Mouse (Mus musculus): ENCODE data around the gene Mybbp1a.

Gene Mybbp1a

GRCm38 (mm10) chr11:72478228-72478627 is 37.1 kb downstream of the Mybbp1a start:
- DNase-seq (ENCODE audit: low read depth, low spot score) = no peak

GRCm38 (mm10) chr11:72479499-72479898 is 38.3 kb downstream of the Mybbp1a start:
- DNase-seq (ENCODE audit: low read depth, low spot score) = no peak

GRCm38 (mm10) chr11:72481313-72481712 is 40.2 kb downstream of the Mybbp1a start:
- DNase-seq (ENCODE audit: low read depth, low spot score) = no peak

GRCm38 (mm10) chr11:72481952-72482351 is 40.8 kb downstream of the Mybbp1a start:
- DNase-seq (ENCODE audit: low read depth, low spot score) = no peak

- no peak for DNase-seq (ENCODE audit: low read depth, low spot score)
These were observed 43.4 kb downstream of the Mybbp1a start for GRCm38 (mm10) chr11:72484549-72484948.

- no peak for DNase-seq (ENCODE audit: low read depth, low spot score)
These were observed 44.0 kb downstream of the Mybbp1a start for GRCm38 (mm10) chr11:72485157-72485556.

- DNase-seq (ENCODE audit: low read depth, low spot score) = no peak
These were observed 44.8 kb downstream of the Mybbp1a start for GRCm38 (mm10) chr11:72485960-72486359.

- no peak for DNase-seq (ENCODE audit: low read depth, low spot score)
These were observed 46.0 kb downstream of the Mybbp1a start for GRCm38 (mm10) chr11:72487171-72487570.

GRCm38 (mm10) chr11:72487739-72488138 is 46.6 kb downstream of the Mybbp1a start:
- no peak for DNase-seq (ENCODE audit: low read depth, low spot score)

GRCm38 (mm10) chr11:72488753-72489271 is 47.7 kb downstream of the Mybbp1a start:
- DNase-seq (ENCODE audit: low read depth, low spot score) = peak; percentile 45

GRCm38 (mm10) chr11:72489397-72489796 is 48.2 kb downstream of the Mybbp1a start:
- no peak for DNase-seq (ENCODE audit: low read depth, low spot score)

GRCm38 (mm10) chr11:72489881-72490301 is 48.7 kb downstream of the Mybbp1a start, which contains the start of gene Spns2:
Gene Spns2, minus strand, starts transcription at chr11:72489904.
- peak; percentile 76 for DNase-seq (ENCODE audit: low read depth, low spot score)

- DNase-seq (ENCODE audit: low read depth, low spot score) = no peak
These were observed 50.2 kb downstream of the Mybbp1a start for GRCm38 (mm10) chr11:72491130-72491960.

GRCm38 (mm10) chr11:72494046-72494988 is 53.2 kb downstream of the Mybbp1a start:
- DNase-seq (ENCODE audit: low read depth, low spot score) = no peak

GRCm38 (mm10) chr11:72496066-72496465 is 54.9 kb downstream of the Mybbp1a start:
- no peak for DNase-seq (ENCODE audit: low read depth, low spot score)

GRCm38 (mm10) chr11:72496775-72497174 is 55.6 kb downstream of the Mybbp1a start:
- DNase-seq (ENCODE audit: low read depth, low spot score) = no peak

GRCm38 (mm10) chr11:72497367-72497766 is 56.2 kb downstream of the Mybbp1a start:
- no peak for DNase-seq (ENCODE audit: low read depth, low spot score)

- DNase-seq (ENCODE audit: low read depth, low spot score) = no peak
These were observed 59.0 kb downstream of the Mybbp1a start for GRCm38 (mm10) chr11:72500139-72500538.

All from retina, postnatal 7 days (tissue).